Mouse (Mus musculus) cerebral cortex, adult 2 months (tissue): ENCODE data around the gene Stub1.

Source experiments
- WGBS: fragments of 180-500 bp; shearing (Covaris S2); methylation state at CpG from one replicate; pipeline ENCODE4 v1.1.7; 2018; 5-methylcytosine and 5-hydroxymethylcytosine counted together

Gene Stub1

GRCm38 (mm10) chr17:25791320-25791842 is 41.8 kb downstream of the Stub1 start:
- 16% methylated on average over 19 of the region's 19 CpGs for WGBS

- 92% methylated on average over 9 of the region's 9 CpGs for WGBS
Measured at GRCm38 (mm10) chr17:25786781-25787504, 46.3 kb downstream of the Stub1 start.

- 79% methylated on average over 3 of the region's 3 CpGs for WGBS
Measured at GRCm38 (mm10) chr17:25786280-25786679, 46.9 kb downstream of the Stub1 start, which contains the start of gene Ccdc78. Gene Ccdc78 (plus strand): TSS chr17:25786580.

GRCm38 (mm10) chr17:25785281-25785745 is 47.9 kb downstream of the Stub1 start, which contains the start of gene Haghl:
Gene Haghl (minus strand): TSS chr17:25785673.
- 0% methylated on average over 23 of the region's 23 CpGs for WGBS

- 55% methylated on average over 15 of the region's 15 CpGs for WGBS
Measured at GRCm38 (mm10) chr17:25783861-25784574, 49.2 kb downstream of the Stub1 start.

- WGBS, result 54% methylated on average over 7 of the region's 7 CpGs
Measured at GRCm38 (mm10) chr17:25783086-25783485, 50.1 kb downstream of the Stub1 start.

- WGBS, result 73% methylated on average over 6 of the region's 6 CpGs
Measured at GRCm38 (mm10) chr17:25781339-25781738, 51.9 kb downstream of the Stub1 start.
